Mouse (Mus musculus) liver, adult 2 months (tissue): ENCODE measurements around the gene Tuba4a. TPM values are rescaled to one million over a fixed set of nuclear protein-coding genes. Genes with fewer than 3 reads are reported as not detected.
A peak's percentile ranks its signal among the peaks of the same experiment; 100 is the strongest.

Experiments
- DNase-seq: peaks from one replicate; pipeline ENCODE4 v3.0.0-alpha.2; 2011; ENCODE audit warnings: low read depth, low spot score; ENCODE audit errors: extremely low read depth
- H3K27ac ChIP-seq: fragments of 200-500 bp; replicated peaks from 2 replicates; pipeline ENCODE4 v1.5.1; 2012; ENCODE audit warnings: low read depth, mild to moderate bottlenecking, control low read depth, inconsistent platforms, low read length; ENCODE audit not compliant: insufficient read depth
- H3K27me3 ChIP-seq: fragments of 200-500 bp; 2 replicates; pipeline ENCODE4 v1.6.1; 2012; ENCODE audit warnings: mild to moderate bottlenecking, moderate library complexity, low read length, inconsistent platforms; ENCODE audit not compliant: control insufficient read depth, insufficient read depth
- H3K36me3 ChIP-seq: fragments of 200-500 bp; 2 replicates; pipeline ENCODE4 v1.6.1; 2012; ENCODE audit warnings: low read length, inconsistent platforms; ENCODE audit not compliant: control insufficient read depth, insufficient read depth
- H3K4me1 ChIP-seq: fragments of 200-500 bp; 2 replicates; pipeline ENCODE4 v1.6.1; 2011; ENCODE audit warnings: low read length; ENCODE audit not compliant: control insufficient read depth, insufficient read depth
- H3K4me3 ChIP-seq: fragments of 200-500 bp; 2 replicates; pipeline ENCODE4 v1.5.1; 2011; ENCODE audit warnings: low read depth, mild to moderate bottlenecking, control low read depth, low read length, moderate library complexity; ENCODE audit not compliant: insufficient read depth
- H3K79me2 ChIP-seq: fragments of 200-500 bp; 2 replicates; pipeline ENCODE4 v1.6.1; 2012; ENCODE audit warnings: inconsistent platforms, mild to moderate bottlenecking, low read length, moderate library complexity; ENCODE audit not compliant: control insufficient read depth, insufficient read depth
- H3K9ac ChIP-seq: fragments of 200-500 bp; 2 replicates; pipeline ENCODE4 v1.6.1; 2012; ENCODE audit warnings: low read depth, mild to moderate bottlenecking, control low read depth, inconsistent platforms, low read length
- CTCF ChIP-seq: fragments of 200-500 bp; IDR thresholded peaks from 2 replicates; pipeline ENCODE4 v1.5.1; 2011; ENCODE audit warnings: low read depth, low read length, control low read depth
- POLR2A ChIP-seq: fragments of 200-500 bp; IDR thresholded peaks from 2 replicates; pipeline ENCODE4 v1.6.1; 2011; ENCODE audit warnings: low read length, control low read depth; ENCODE audit not compliant: insufficient read depth; ENCODE audit errors: extremely low read depth
- WGBS: fragments of 180-500 bp; shearing (Covaris S2); methylation state at CpG from one replicate; pipeline ENCODE4 v1.1.7; 2018; 5-methylcytosine and 5-hydroxymethylcytosine counted together
- polyA plus RNA-seq: library from polyadenylated mRNA; depleted of rRNA; stranded (reverse); fragments of >200 nt; gene quantifications from 2 replicates; pipeline ENCODE4 v1.2.3, GENCODE M21; 2012
- total RNA-seq: library from RNA; depleted of rRNA; stranded (reverse); fragments of >200 nt; gene quantifications from 2 replicates; pipeline ENCODE4 v1.2.3, GENCODE M21; 2014

The Tuba4a gene
- total and polyA plus RNA-seq, 2 experiments = 80.9 to 242 TPM

- Histone ChIP-seq H3K9ac (no peak overlapping the region), H3K4me1 (peaks cover 9% of the 10 kb centered on the region), H3K79me2 (peaks cover 6% of the 10 kb centered on the region; the same call in 1 of the 2 replicates), H3K4me3 (no peak overlapping the region), H3K27ac (no peak overlapping the region), H3K27me3 (no peaks in the 10 kb centered on the region), H3K36me3 (peaks cover 32% of the 10 kb centered on the region)
- 88% methylated on average over 11 of the region's 11 CpGs for WGBS
- DNase-seq = no peak
- TF ChIP-seq CTCF = no peak
- TF ChIP-seq POLR2A = no peak
Observed at GRCm38 (mm10) chr1:75185495-75185894, 34.2 kb downstream of the Tuba4a start.

DNA sequence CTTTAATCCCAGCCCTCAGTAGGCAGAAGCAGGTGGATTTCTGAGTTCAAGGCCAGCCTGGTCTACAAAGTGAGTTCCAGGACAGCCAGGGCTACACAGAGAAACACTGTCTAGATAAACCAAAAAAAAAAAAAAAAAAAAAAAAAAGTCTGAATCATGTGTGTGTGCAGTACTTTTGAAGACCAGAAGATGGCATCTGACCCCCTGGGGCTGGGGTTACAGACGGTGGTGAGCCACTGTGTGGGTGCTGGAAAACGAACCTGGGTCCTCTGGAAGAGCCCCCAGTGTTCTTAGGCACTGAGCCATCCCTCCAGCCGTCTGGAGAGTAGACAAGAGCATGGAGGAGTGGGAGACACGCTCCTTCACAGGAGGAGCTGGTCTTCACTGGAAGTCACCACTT is 37.5 kb downstream of the Tuba4a start:
- Histone ChIP-seq H3K9ac (no peak overlapping the region), H3K27me3 (no peaks in the 10 kb centered on the region), H3K27ac (no peak overlapping the region), H3K36me3 (peaks cover 23% of the 10 kb centered on the region), H3K79me2 (no peaks in the 10 kb centered on the region), H3K4me3 (no peak overlapping the region), H3K4me1 (peaks cover 5% of the 10 kb centered on the region; the same call in 1 of the 2 replicates)
- DNase-seq = no peak
- TF ChIP-seq POLR2A (no peak), CTCF (peak; percentile 29; the same call in 1 of the 2 replicates)
- 74% methylated on average over 4 of the region's 4 CpGs for WGBS

DNA sequence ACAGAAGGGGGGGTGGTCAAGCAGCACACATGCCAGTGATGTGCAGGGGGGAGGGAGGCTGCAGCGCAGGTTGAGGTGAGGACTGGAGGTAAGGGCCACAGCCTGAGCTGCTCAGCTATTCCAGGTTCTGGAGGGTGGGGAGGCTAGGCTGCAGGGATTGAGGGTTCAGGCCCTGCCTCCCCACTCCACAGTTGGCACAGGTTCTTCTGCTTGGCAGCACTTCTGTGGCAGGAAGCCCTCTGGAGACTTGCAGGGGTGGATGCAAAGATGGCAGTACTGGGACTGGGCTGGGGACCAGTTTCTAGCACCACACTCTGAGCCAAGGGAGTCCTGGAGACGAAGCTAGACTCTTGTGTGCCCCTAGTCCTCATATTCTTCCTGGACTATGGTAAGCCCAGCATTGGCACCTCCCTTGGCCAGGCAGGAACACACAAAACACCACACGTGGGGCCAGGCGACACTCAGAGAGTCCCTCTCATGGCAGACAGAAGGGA is 38.2 kb downstream of the Tuba4a start:
- DNase-seq = no peak
- Histone ChIP-seq H3K4me1 (peaks cover 5% of the 10 kb centered on the region; the same call in 1 of the 2 replicates), H3K4me3 (no peak overlapping the region), H3K79me2 (no peaks in the 10 kb centered on the region), H3K27ac (no peak overlapping the region), H3K9ac (no peak overlapping the region), H3K36me3 (peaks cover 26% of the 10 kb centered on the region), H3K27me3 (no peaks in the 10 kb centered on the region)
- WGBS = 90% methylated on average over 4 of the region's 4 CpGs
- TF ChIP-seq POLR2A (no peak), CTCF (no peak)

GRCm38 (mm10) chr1:75180741-75181140 is 38.9 kb downstream of the Tuba4a start:
- Histone ChIP-seq H3K27me3 (no peaks in the 10 kb centered on the region), H3K27ac (no peak overlapping the region), H3K4me1 (peaks cover 5% of the 10 kb centered on the region; the same call in 1 of the 2 replicates), H3K79me2 (no peaks in the 10 kb centered on the region), H3K9ac (no peak overlapping the region), H3K36me3 (peaks cover 29% of the 10 kb centered on the region), H3K4me3 (no peak overlapping the region)
- WGBS = 41% methylated on average over 7 of the region's 7 CpGs
- no peak for TF ChIP-seq CTCF
- TF ChIP-seq POLR2A = no peak
- no peak for DNase-seq

- DNase-seq = peak; percentile 94
- Histone ChIP-seq H3K27ac (peak within 1 kb of the TSS; percentile 76), H3K79me2 (no peaks in the 10 kb centered on the region), H3K27me3 (no peaks in the 10 kb centered on the region), H3K36me3 (peaks cover 30% of the 10 kb centered on the region), H3K4me1 (peaks cover 5% of the 10 kb centered on the region; the same call in 1 of the 2 replicates), H3K4me3 (peak within 1 kb of the TSS; percentile 95), H3K9ac (peak within 1 kb of the TSS; percentile 89)
- under 1% methylated on average over 31 of the region's 31 CpGs for WGBS
- TF ChIP-seq CTCF (no peak), POLR2A (peak; percentile 72)
Observed at GRCm38 (mm10) chr1:75180105-75180590, 39.5 kb downstream of the Tuba4a start, which contains the start of gene Abcb6. TSS of gene Abcb6 (minus strand) at chr1:75180392.
